Mouse (Mus musculus) liver, adult 2 months (tissue): Measurements from ENCODE around the gene Fbxo4. TPM values are rescaled to one million over a fixed set of nuclear protein-coding genes. Genes with fewer than 3 reads are reported as not detected.
A peak's percentile ranks its signal among the peaks of the same experiment; 100 is the strongest.

Experiments
- DNase-seq: peaks from one replicate; pipeline ENCODE4 v3.0.0-alpha.2; 2011; ENCODE audit warnings: low read depth, low spot score; ENCODE audit errors: extremely low read depth
- H3K27ac ChIP-seq: fragments of 200-500 bp; replicated peaks from 2 replicates; pipeline ENCODE4 v1.5.1; 2012; ENCODE audit warnings: low read depth, mild to moderate bottlenecking, control low read depth, inconsistent platforms, low read length; ENCODE audit not compliant: insufficient read depth
- H3K27me3 ChIP-seq: fragments of 200-500 bp; 2 replicates; pipeline ENCODE4 v1.6.1; 2012; ENCODE audit warnings: mild to moderate bottlenecking, moderate library complexity, low read length, inconsistent platforms; ENCODE audit not compliant: control insufficient read depth, insufficient read depth
- H3K36me3 ChIP-seq: fragments of 200-500 bp; 2 replicates; pipeline ENCODE4 v1.6.1; 2012; ENCODE audit warnings: low read length, inconsistent platforms; ENCODE audit not compliant: control insufficient read depth, insufficient read depth
- H3K4me1 ChIP-seq: fragments of 200-500 bp; 2 replicates; pipeline ENCODE4 v1.6.1; 2011; ENCODE audit warnings: low read length; ENCODE audit not compliant: control insufficient read depth, insufficient read depth
- H3K4me3 ChIP-seq: fragments of 200-500 bp; 2 replicates; pipeline ENCODE4 v1.5.1; 2011; ENCODE audit warnings: low read depth, mild to moderate bottlenecking, control low read depth, low read length, moderate library complexity; ENCODE audit not compliant: insufficient read depth
- H3K79me2 ChIP-seq: fragments of 200-500 bp; 2 replicates; pipeline ENCODE4 v1.6.1; 2012; ENCODE audit warnings: inconsistent platforms, mild to moderate bottlenecking, low read length, moderate library complexity; ENCODE audit not compliant: control insufficient read depth, insufficient read depth
- H3K9ac ChIP-seq: fragments of 200-500 bp; 2 replicates; pipeline ENCODE4 v1.6.1; 2012; ENCODE audit warnings: low read depth, mild to moderate bottlenecking, control low read depth, inconsistent platforms, low read length
- CTCF ChIP-seq: fragments of 200-500 bp; IDR thresholded peaks from 2 replicates; pipeline ENCODE4 v1.5.1; 2011; ENCODE audit warnings: low read depth, low read length, control low read depth
- POLR2A ChIP-seq: fragments of 200-500 bp; IDR thresholded peaks from 2 replicates; pipeline ENCODE4 v1.6.1; 2011; ENCODE audit warnings: low read length, control low read depth; ENCODE audit not compliant: insufficient read depth; ENCODE audit errors: extremely low read depth
- WGBS: fragments of 180-500 bp; shearing (Covaris S2); methylation state at CpG from one replicate; pipeline ENCODE4 v1.1.7; 2018; 5-methylcytosine and 5-hydroxymethylcytosine counted together
- polyA plus RNA-seq: library from polyadenylated mRNA; depleted of rRNA; stranded (reverse); fragments of >200 nt; gene quantifications from 2 replicates; pipeline ENCODE4 v1.2.3, GENCODE M21; 2012
- total RNA-seq: library from RNA; depleted of rRNA; stranded (reverse); fragments of >200 nt; gene quantifications from 2 replicates; pipeline ENCODE4 v1.2.3, GENCODE M21; 2014

Gene Fbxo4
- total and polyA plus RNA-seq, 2 experiments = 7.3 to 21.1 TPM

DNA sequence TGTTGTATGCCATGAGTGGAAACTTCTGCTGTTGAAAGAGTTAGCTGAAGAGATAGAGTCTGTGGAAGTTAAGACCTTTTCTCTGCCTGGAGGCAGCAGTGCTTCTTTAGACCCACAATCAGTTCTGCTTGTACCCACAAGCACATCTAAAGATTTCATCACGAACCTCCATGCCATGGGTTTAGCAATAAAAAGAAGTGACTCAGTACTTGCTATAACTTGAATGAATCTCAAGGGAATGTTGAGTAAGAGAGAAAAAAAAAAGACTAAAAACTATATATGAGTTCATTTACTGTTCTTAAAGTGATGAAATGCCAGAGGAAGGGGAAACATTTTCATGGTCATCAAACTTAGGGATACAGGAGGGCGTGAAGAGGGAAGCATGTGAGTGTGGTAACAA lies 21.2 kb upstream of the Fbxo4 start:
- no peak overlapping the region for H3K4me3 ChIP-seq
- H3K36me3 ChIP-seq = no peaks in the 10 kb centered on the region
- 86% methylated on average over 2 of the region's 2 CpGs for WGBS
- H3K27me3 ChIP-seq = no peaks in the 10 kb centered on the region
- no peak overlapping the region for H3K9ac ChIP-seq
- H3K27ac ChIP-seq = no peak overlapping the region
- no peak for DNase-seq
- no peaks in the 10 kb centered on the region; the same call in 1 of the 2 replicates for H3K4me1 ChIP-seq
- H3K79me2 ChIP-seq = no peaks in the 10 kb centered on the region
- TF ChIP-seq POLR2A (no peak), CTCF (no peak)

- Histone ChIP-seq H3K36me3 (no peaks in the 10 kb centered on the region), H3K4me3 (no peak overlapping the region), H3K27ac (no peak overlapping the region), H3K27me3 (no peaks in the 10 kb centered on the region), H3K79me2 (no peaks in the 10 kb centered on the region), H3K9ac (no peak overlapping the region), H3K4me1 (no peaks in the 10 kb centered on the region; the same call in 1 of the 2 replicates)
- WGBS = 84% methylated on average over 2 of the region's 2 CpGs
- no peak for DNase-seq
- no peak for TF ChIP-seq CTCF
- TF ChIP-seq POLR2A = no peak
These were observed 19.8 kb upstream of the Fbxo4 start for GRCm38 (mm10) chr15:3999144-3999543.

GRCm38 (mm10) chr15:3996267-3997010 lies 17.1 kb upstream of the Fbxo4 start:
- peaks cover 7% of the 10 kb centered on the region for H3K36me3 ChIP-seq
- DNase-seq = no peak
- 19% methylated on average over 14 of the region's 14 CpGs for WGBS
- H3K27me3 ChIP-seq = no peaks in the 10 kb centered on the region
- peak overlapping the region; percentile 79 for H3K9ac ChIP-seq
- H3K79me2 ChIP-seq = no peaks in the 10 kb centered on the region
- H3K27ac ChIP-seq = peak overlapping the region; percentile 91
- peak overlapping the region; percentile 60 for H3K4me3 ChIP-seq
- no peaks in the 10 kb centered on the region; the same call in 1 of the 2 replicates for H3K4me1 ChIP-seq
- TF ChIP-seq CTCF (no peak), POLR2A (no peak)

- H3K4me1 ChIP-seq = no peaks in the 10 kb centered on the region; the same call in 1 of the 2 replicates
- DNase-seq = peak; percentile 97
These were observed 16.3 kb upstream of the Fbxo4 start, which contains the start of gene AW549877 for GRCm38 (mm10) chr15:3995448-3996266. AW549877 (minus strand) TSS chr15:3995744.

GRCm38 (mm10) chr15:3994852-3995447 lies 15.6 kb upstream of the Fbxo4 start:
- peak overlapping the region; percentile 92 for H3K4me3 ChIP-seq
- peak overlapping the region; percentile 98 for H3K27ac ChIP-seq
- peak; percentile 19 for DNase-seq
- H3K36me3 ChIP-seq = peaks cover 16% of the 10 kb centered on the region
- TF ChIP-seq POLR2A = no peak
- TF ChIP-seq CTCF = no peak
- H3K27me3 ChIP-seq = no peaks in the 10 kb centered on the region
- H3K4me1 ChIP-seq = no peaks in the 10 kb centered on the region; the same call in 1 of the 2 replicates
- 19% methylated on average over 14 of the region's 14 CpGs for WGBS
- H3K79me2 ChIP-seq = no peaks in the 10 kb centered on the region
- peak overlapping the region; percentile 97 for H3K9ac ChIP-seq

More at GRCm38 (mm10) chr15:3995448-3996266, 16.3 kb upstream of the Fbxo4 start, which contains the start of gene AW549877:
- peak within 1 kb of the TSS; percentile 97 for H3K9ac ChIP-seq
- H3K4me3 ChIP-seq = peak within 1 kb of the TSS; percentile 92
- H3K27ac ChIP-seq = peak within 1 kb of the TSS; percentile 98
- H3K36me3 ChIP-seq = peaks cover 11% of the 10 kb centered on the region
- H3K79me2 ChIP-seq = no peaks in the 10 kb centered on the region
- under 1% methylated on average over 60 of the region's 61 CpGs for WGBS
- TF ChIP-seq CTCF (no peak), POLR2A (peak; percentile 87; the same call in 1 of the 2 replicates)
- H3K27me3 ChIP-seq = no peaks in the 10 kb centered on the region
